Mouse (Mus musculus) heart, postnatal 0 days (tissue): Measurements from ENCODE around the gene Vasn. TPM values are rescaled to one million over a fixed set of nuclear protein-coding genes. Genes with fewer than 3 reads are reported as not detected.

Source experiments
- ATAC-seq: fragments of 200-750 bp; cut with Nextera tagmentation; 2 replicates; pipeline ENCODE4 v1.8.0; 2017; ENCODE audit warnings: low read depth, moderate number of reproducible peaks, moderate library complexity; ENCODE audit not compliant: insufficient read depth
- DNase-seq: peaks from one replicate; pipeline ENCODE4 v3.0.0-alpha.2; 2016; ENCODE audit warnings: low spot score
- H3K27ac ChIP-seq: fragments of 300-500 bp; sonication (generic); 2 replicates; pipeline ENCODE4 v1.5.1; 2014; ENCODE audit warnings: low read depth, mild to moderate bottlenecking
- H3K27me3 ChIP-seq: fragments of 300-500 bp; sonication (generic); 2 replicates; pipeline ENCODE4 v1.6.1; 2014; ENCODE audit warnings: low read length, mixed read lengths; ENCODE audit not compliant: control insufficient read depth, insufficient read depth
- H3K36me3 ChIP-seq: fragments of 300-500 bp; sonication (generic); replicated peaks from 2 replicates; pipeline ENCODE4 v1.6.1; 2014; ENCODE audit warnings: low read length, mixed read lengths; ENCODE audit not compliant: control insufficient read depth, insufficient read depth
- H3K4me1 ChIP-seq: fragments of 300-500 bp; sonication (generic); 2 replicates; pipeline ENCODE4 v1.6.1; 2014; ENCODE audit warnings: antibody characterized with exemption; ENCODE audit not compliant: control insufficient read depth, insufficient read depth
- H3K4me2 ChIP-seq: fragments of 300-500 bp; sonication (generic); 2 replicates; pipeline ENCODE4 v1.6.1; 2014; ENCODE audit warnings: low read depth, mild to moderate bottlenecking, low read length, moderate library complexity
- H3K4me3 ChIP-seq: fragments of 300-500 bp; sonication (generic); 2 replicates; pipeline ENCODE4 v1.5.1; 2014; ENCODE audit warnings: low read depth, low read length
- H3K9ac ChIP-seq: fragments of 300-500 bp; sonication (generic); replicated peaks from 2 replicates; pipeline ENCODE4 v1.6.1; 2014; ENCODE audit warnings: low read depth, low read length, mixed read lengths
- H3K9me3 ChIP-seq: fragments of 300-500 bp; sonication (generic); replicated peaks from 2 replicates; pipeline ENCODE4 v1.6.1; 2016; ENCODE audit warnings: low read length; ENCODE audit not compliant: control insufficient read depth
- CTCF ChIP-seq: IDR thresholded peaks from 2 replicates; pipeline ENCODE4 v1.5.1; 2016; ENCODE audit warnings: antibody characterized with exemption, control low read depth, low read depth
- EP300 ChIP-seq: IDR thresholded peaks from 2 replicates; pipeline ENCODE4 v1.6.1; 2016; ENCODE audit warnings: antibody characterized with exemption, low read depth
- WGBS: fragments of 180-500 bp; shearing (Covaris S2); extraction: QIAGEN DNeasy Blood & Tissue Kit; methylation state at CpG from one replicate; pipeline ENCODE4 v1.1.7; 2014; 5-methylcytosine and 5-hydroxymethylcytosine counted together
- polyA plus RNA-seq: library from polyadenylated mRNA; unstranded; fragments of >200 nt; fragmentation: Nextera tagmentation; extraction: Ambion mirVana; gene quantifications from 2 replicates; pipeline ENCODE4 v1.2.1, GENCODE M21; 2015
- total RNA-seq: library from RNA; depleted of rRNA; stranded (reverse); fragments of >200 nt; gene quantifications from 2 replicates; pipeline ENCODE4 v1.2.3, GENCODE M21; 2014; ENCODE audit warnings: low replicate concordance

The Vasn gene
- total and polyA plus RNA-seq, 2 experiments from 2014 or later: 9.3 to 38.7 TPM

GRCm38 (mm10) chr16:4598041-4598440 is 41.7 kb upstream of the Vasn start:
- Histone ChIP-seq H3K4me2 (no peak overlapping the region), H3K27ac (0 out of 2 replicates have a peak overlapping the region, but pooled peaks have one; percentile 9), H3K9ac (no peak overlapping the region), H3K4me3 (no peak overlapping the region), H3K4me1 (peaks cover 71% of the 10 kb centered on the region), H3K36me3 (no peaks in the 10 kb centered on the region), H3K9me3 (no peaks in the 10 kb centered on the region), H3K27me3 (no peaks in the 10 kb centered on the region)
- WGBS: 73% methylated on average over 5 of the region's 5 CpGs
- DNase-seq: no peak
- TF ChIP-seq EP300 (no peak), CTCF (no peak)
- ATAC-seq: no peak

- Histone ChIP-seq H3K27me3 (no peaks in the 10 kb centered on the region), H3K4me1 (peaks cover 73% of the 10 kb centered on the region), H3K9me3 (no peaks in the 10 kb centered on the region), H3K4me2 (no peak overlapping the region), H3K27ac (no peak overlapping the region), H3K4me3 (no peak overlapping the region), H3K36me3 (no peaks in the 10 kb centered on the region), H3K9ac (peak overlapping the region; percentile 31; the same call in 1 of the 2 replicates)
- ATAC-seq (no peak), DNase-seq (no peak)
- no peak for TF ChIP-seq CTCF
- TF ChIP-seq EP300: no peak
- 32% methylated on average over 6 of the region's 6 CpGs for whole genome bisulfite sequencing
Measured at GRCm38 (mm10) chr16:4598891-4599543, 40.7 kb upstream of the Vasn start.

GRCm38 (mm10) chr16:4599616-4600015 is 40.1 kb upstream of the Vasn start:
- H3K4me1 ChIP-seq: peaks cover 79% of the 10 kb centered on the region
- TF ChIP-seq CTCF (no peak), EP300 (no peak)
- H3K4me2 ChIP-seq: no peak overlapping the region
- no peaks in the 10 kb centered on the region for H3K36me3 ChIP-seq
- no peaks in the 10 kb centered on the region for H3K9me3 ChIP-seq
- no peak for ATAC-seq
- H3K27me3 ChIP-seq: no peaks in the 10 kb centered on the region
- no peak overlapping the region for H3K4me3 ChIP-seq
- WGBS: 79% methylated on average over 3 of the region's 3 CpGs
- no peak for DNase-seq
- no peak overlapping the region for H3K27ac ChIP-seq
- H3K9ac ChIP-seq: 0 out of 2 replicates have a peak overlapping the region, but pooled peaks have one; percentile 31

- Histone ChIP-seq H3K4me3 (no peak overlapping the region), H3K4me1 (peaks cover 83% of the 10 kb centered on the region), H3K9me3 (no peaks in the 10 kb centered on the region), H3K36me3 (no peaks in the 10 kb centered on the region), H3K4me2 (no peak overlapping the region), H3K27me3 (no peaks in the 10 kb centered on the region), H3K27ac (peak overlapping the region; percentile 83), H3K9ac (0 out of 2 replicates have a peak overlapping the region, but pooled peaks have one; percentile 1)
- DNase-seq: no peak
- TF ChIP-seq CTCF: no peak
- WGBS: 58% methylated on average over 9 of the region's 9 CpGs
- ATAC-seq: no peak
Measured at GRCm38 (mm10) chr16:4600701-4601310, 38.9 kb upstream of the Vasn start.

- no peak for DNase-seq
- Histone ChIP-seq H3K27me3 (no peaks in the 10 kb centered on the region), H3K27ac (peak overlapping the region; percentile 83), H3K4me2 (no peak overlapping the region), H3K36me3 (no peaks in the 10 kb centered on the region), H3K4me3 (no peak overlapping the region), H3K9me3 (no peaks in the 10 kb centered on the region), H3K4me1 (peaks cover 83% of the 10 kb centered on the region), H3K9ac (0 out of 2 replicates have a peak overlapping the region, but pooled peaks have one; percentile 1)
- 14% methylated on average over 3 of the region's 3 CpGs for WGBS
- no peak for ATAC-seq
- TF ChIP-seq EP300 (no peak), CTCF (no peak)
Measured at GRCm38 (mm10) chr16:4602189-4602588, 37.6 kb upstream of the Vasn start.
